Mouse (Mus musculus) cerebellum, adult 9-10 months (tissue): Measurements from ENCODE around the gene Plcl1.

ENCODE experiments used
- DNase-seq: peaks from one replicate; pipeline ENCODE4 v3.0.0; 2022

Gene Plcl1

GRCm38 (mm10) chr1:55706933-55707332 is 301.2 kb downstream of the Plcl1 start:
- DNase-seq = no peak

GRCm38 (mm10) chr1:55717283-55717803 is 311.6 kb downstream of the Plcl1 start:
- no peak for DNase-seq

- no peak for DNase-seq
Observed at GRCm38 (mm10) chr1:55725428-55725827, 319.7 kb downstream of the Plcl1 start.

GRCm38 (mm10) chr1:55729332-55729731 is 323.6 kb downstream of the Plcl1 start:
- no peak for DNase-seq

- DNase-seq = no peak
Observed at GRCm38 (mm10) chr1:55732951-55733350, 327.2 kb downstream of the Plcl1 start.

- peak; percentile 65 for DNase-seq
Observed at GRCm38 (mm10) chr1:55736054-55736740, 330.5 kb downstream of the Plcl1 start.

- no peak for DNase-seq
Observed at GRCm38 (mm10) chr1:55736762-55737288, 331.1 kb downstream of the Plcl1 start.

GRCm38 (mm10) chr1:55738746-55739365 is 333.1 kb downstream of the Plcl1 start:
- DNase-seq = no peak

GRCm38 (mm10) chr1:55741885-55742284 is 336.2 kb downstream of the Plcl1 start:
- peak; percentile 10 for DNase-seq

GRCm38 (mm10) chr1:55748516-55748915 is 342.8 kb downstream of the Plcl1 start:
- peak; percentile 14 for DNase-seq

- DNase-seq = no peak
Observed at GRCm38 (mm10) chr1:55749770-55750169, 344.0 kb downstream of the Plcl1 start.

- peak; percentile 49 for DNase-seq
Observed at GRCm38 (mm10) chr1:55755742-55756141, 350.0 kb downstream of the Plcl1 start.

- no peak for DNase-seq
Observed at GRCm38 (mm10) chr1:55762284-55762683, 356.6 kb downstream of the Plcl1 start.

GRCm38 (mm10) chr1:55763171-55763570 is 357.4 kb downstream of the Plcl1 start:
- no peak for DNase-seq

- no peak for DNase-seq
Observed at GRCm38 (mm10) chr1:55766743-55767142, 361.0 kb downstream of the Plcl1 start.

GRCm38 (mm10) chr1:55770072-55770785 is 364.5 kb downstream of the Plcl1 start:
- no peak for DNase-seq

- DNase-seq = no peak
Observed at GRCm38 (mm10) chr1:55792817-55793216, 387.1 kb downstream of the Plcl1 start.
